Mouse (Mus musculus) hindbrain, embryonic 11.5 days (tissue): Measurements from ENCODE around the gene Zc3hc1. TPM values are rescaled to one million over a fixed set of nuclear protein-coding genes. Genes with fewer than 3 reads are reported as not detected.
A peak's percentile ranks its signal among the peaks of the same experiment; 100 is the strongest.

ENCODE experiments used
- ATAC-seq: fragments of 200-750 bp; cut with Nextera tagmentation; 2 replicates; pipeline ENCODE4 v1.8.0; 2017; ENCODE audit warnings: mild to moderate bottlenecking, moderate TSS enrichment, moderate library complexity; ENCODE audit not compliant: low FRiP score
- DNase-seq: peaks from one replicate; pipeline ENCODE4 v3.0.0-alpha.2; 2015; ENCODE audit warnings: low spot score
- H3K27ac ChIP-seq: fragments of 300-500 bp; sonication (generic); 2 replicates; pipeline ENCODE4 v1.5.1; 2014; ENCODE audit warnings: mild to moderate bottlenecking, low read depth, low read length
- H3K27me3 ChIP-seq: fragments of 300-500 bp; sonication (generic); 2 replicates; pipeline ENCODE4 v1.6.1; 2014; ENCODE audit warnings: mild to moderate bottlenecking, low read length, moderate library complexity, mixed read lengths; ENCODE audit not compliant: control insufficient read depth, insufficient read depth
- H3K36me3 ChIP-seq: fragments of 300-500 bp; sonication (generic); 2 replicates; pipeline ENCODE4 v1.6.1; 2014; ENCODE audit warnings: mild to moderate bottlenecking, low read length, moderate library complexity, mixed read lengths; ENCODE audit not compliant: control insufficient read depth, insufficient read depth
- H3K4me1 ChIP-seq: fragments of 300-500 bp; sonication (generic); replicated peaks from 2 replicates; pipeline ENCODE4 v1.6.1; 2014; ENCODE audit warnings: low read length, mixed read lengths; ENCODE audit not compliant: control insufficient read depth, insufficient read depth
- H3K4me2 ChIP-seq: fragments of 300-500 bp; sonication (generic); replicated peaks from 2 replicates; pipeline ENCODE4 v1.6.1; 2014; ENCODE audit warnings: mild to moderate bottlenecking, low read depth, low read length
- H3K4me3 ChIP-seq: fragments of 300-500 bp; sonication (generic); 2 replicates; pipeline ENCODE4 v1.5.1; 2014; ENCODE audit warnings: low read depth, low read length
- H3K9ac ChIP-seq: fragments of 300-500 bp; sonication (generic); 2 replicates; pipeline ENCODE4 v1.6.1; 2014; ENCODE audit warnings: low read depth, low read length
- H3K9me3 ChIP-seq: fragments of 300-500 bp; sonication (generic); 2 replicates; pipeline ENCODE4 v1.6.1; 2016; ENCODE audit warnings: low read length; ENCODE audit not compliant: control insufficient read depth
- whole genome bisulfite sequencing: fragments of 180-500 bp; shearing (Covaris S2); extraction: QIAGEN DNeasy Blood & Tissue Kit; methylation state at CpG from one replicate; pipeline ENCODE4 v1.1.7; 2014; 5-methylcytosine and 5-hydroxymethylcytosine counted together
- polyA plus RNA-seq: library from polyadenylated mRNA; unstranded; fragments of >200 nt; fragmentation: Nextera tagmentation; extraction: Ambion mirVana; gene quantifications from 2 replicates; pipeline ENCODE4 v1.2.1, GENCODE M21; 2014

The Zc3hc1 gene
- 69.3 and 79.1 TPM in 2 replicates for polyA plus RNA-seq

GRCm38 (mm10) chr6:30390714-30391697 is at the start of gene Zc3hc1:
TSS of gene Zc3hc1 (minus strand) at chr6:30391028.
- no peaks in the 10 kb centered on the region for H3K4me1 ChIP-seq
- peak; percentile 71; the same call in 1 of the 2 replicates for ATAC-seq
- 0 out of 2 replicates have a peak within 1 kb of the TSS, but pooled peaks have one; percentile 47 for H3K27ac ChIP-seq
- H3K4me2 ChIP-seq, result peak within 1 kb of the TSS; percentile 33
- DNase-seq, result peak; percentile 86
- H3K36me3 ChIP-seq, result no peaks in the 10 kb centered on the region; the same call in 1 of the 2 replicates
- H3K27me3 ChIP-seq, result no peaks in the 10 kb centered on the region
- H3K9ac ChIP-seq, result peak within 1 kb of the TSS; percentile 78
- no peaks in the 10 kb centered on the region for H3K9me3 ChIP-seq
- 18% methylated on average over 33 of the region's 33 CpGs for WGBS
- peak within 1 kb of the TSS; percentile 79 for H3K4me3 ChIP-seq

GRCm38 (mm10) chr6:30439576-30439975 is 48.7 kb upstream of the Zc3hc1 start:
- Histone ChIP-seq H3K27me3 (no peaks in the 10 kb centered on the region), H3K27ac (no peak overlapping the region), H3K9me3 (no peaks in the 10 kb centered on the region), H3K4me3 (no peak overlapping the region), H3K36me3 (peaks cover 7% of the 10 kb centered on the region; the same call in 1 of the 2 replicates), H3K4me1 (no peaks in the 10 kb centered on the region), H3K4me2 (no peak overlapping the region), H3K9ac (no peak overlapping the region)
- ATAC-seq (no peak), DNase-seq (no peak)
- WGBS, result 96% methylated on average over 10 of the region's 10 CpGs

- no peak for ATAC-seq
- Histone ChIP-seq H3K4me2 (no peak overlapping the region), H3K4me1 (no peaks in the 10 kb centered on the region), H3K9me3 (no peaks in the 10 kb centered on the region), H3K27me3 (no peaks in the 10 kb centered on the region), H3K36me3 (0 out of 2 replicates have a peak, but pooled peaks cover 2% of the 10 kb centered on the region), H3K4me3 (no peak overlapping the region), H3K9ac (no peak overlapping the region), H3K27ac (no peak overlapping the region)
- 82% methylated on average over 3 of the region's 3 CpGs for WGBS
- no peak for DNase-seq
These were observed 46.2 kb upstream of the Zc3hc1 start for GRCm38 (mm10) chr6:30437054-30437453.

GRCm38 (mm10) chr6:30436476-30436875 is 45.6 kb upstream of the Zc3hc1 start:
- Histone ChIP-seq H3K4me1 (no peaks in the 10 kb centered on the region), H3K4me2 (no peak overlapping the region), H3K9me3 (no peaks in the 10 kb centered on the region), H3K4me3 (no peak overlapping the region), H3K36me3 (0 out of 2 replicates have a peak, but pooled peaks cover 2% of the 10 kb centered on the region), H3K9ac (no peak overlapping the region), H3K27ac (no peak overlapping the region), H3K27me3 (no peaks in the 10 kb centered on the region)
- WGBS, result 95% methylated on average over 3 of the region's 3 CpGs
- ATAC-seq (no peak), DNase-seq (no peak)

GRCm38 (mm10) chr6:30432461-30433192 is 41.8 kb upstream of the Zc3hc1 start:
- H3K27ac ChIP-seq, result no peak overlapping the region
- 80% methylated on average over 3 of the region's 3 CpGs for WGBS

GRCm38 (mm10) chr6:30416801-30417200 is 26.0 kb upstream of the Zc3hc1 start:
- Histone ChIP-seq H3K36me3 (no peaks in the 10 kb centered on the region), H3K9ac (no peak overlapping the region), H3K4me2 (no peak overlapping the region), H3K4me3 (no peak overlapping the region), H3K27me3 (no peaks in the 10 kb centered on the region), H3K9me3 (no peaks in the 10 kb centered on the region), H3K4me1 (no peaks in the 10 kb centered on the region), H3K27ac (no peak overlapping the region)
- ATAC-seq (no peak), DNase-seq (no peak)
- 91% methylated on average over 7 of the region's 7 CpGs for WGBS

More at GRCm38 (mm10) chr6:30432461-30433192, 41.8 kb upstream of the Zc3hc1 start:
- Histone ChIP-seq H3K9me3 (no peaks in the 10 kb centered on the region), H3K4me1 (no peaks in the 10 kb centered on the region), H3K9ac (no peak overlapping the region), H3K36me3 (no peaks in the 10 kb centered on the region), H3K4me2 (no peak overlapping the region), H3K27me3 (no peaks in the 10 kb centered on the region), H3K4me3 (no peak overlapping the region)
- ATAC-seq, result no peak
- no peak for DNase-seq

- 95% methylated on average over 2 of the region's 2 CpGs for WGBS
These were observed 25.3 kb upstream of the Zc3hc1 start for GRCm38 (mm10) chr6:30416126-30416525.

GRCm38 (mm10) chr6:30411311-30411710 is 20.5 kb upstream of the Zc3hc1 start:
- Histone ChIP-seq H3K4me3 (no peak overlapping the region), H3K27me3 (no peaks in the 10 kb centered on the region), H3K4me1 (no peaks in the 10 kb centered on the region), H3K36me3 (no peaks in the 10 kb centered on the region), H3K4me2 (no peak overlapping the region), H3K27ac (no peak overlapping the region), H3K9ac (no peak overlapping the region), H3K9me3 (no peaks in the 10 kb centered on the region)
- ATAC-seq, result no peak
- 92% methylated on average over 4 of the region's 4 CpGs for WGBS
- DNase-seq, result no peak

More at GRCm38 (mm10) chr6:30416126-30416525, 25.3 kb upstream of the Zc3hc1 start:
- DNase-seq, result no peak
- Histone ChIP-seq H3K4me2 (no peak overlapping the region), H3K9me3 (no peaks in the 10 kb centered on the region), H3K9ac (no peak overlapping the region), H3K36me3 (no peaks in the 10 kb centered on the region), H3K4me3 (no peak overlapping the region), H3K4me1 (no peaks in the 10 kb centered on the region), H3K27ac (no peak overlapping the region), H3K27me3 (no peaks in the 10 kb centered on the region)
- no peak for ATAC-seq
